ENCODE assay signal across 8 mouse cellular contexts in genomic region chr14:62760321-62761035, GRCm38 (mm10). TPM values are rescaled to one million over a fixed set of nuclear protein-coding genes. Genes with fewer than 3 reads are reported as not detected.
DNase-seq lines count a peak whose midpoint lies in the region; ATAC-seq and TF ChIP-seq lines count a peak whose summit lies in the region.

No protein-coding gene starts in this region.

- ATAC-seq in embryonic facial prominence, embryonic 15.5 days (ENCODE audit: insufficient number of reproducible peaks, low FRiP score, low TSS enrichment, low read depth) = peak; percentile 39
- ATAC-seq in limb, embryonic 14.5 days (ENCODE audit: low FRiP score, low read depth) = peak; percentile 20
- peak; percentile 55 for ATAC-seq in midbrain, embryonic 16.5 days
- peak; percentile 19 for ATAC-seq in stomach, embryonic 16.5 days (ENCODE audit: insufficient read depth, low FRiP score)

- DNase-seq in left cerebral cortex, adult 11 months (ENCODE audit: low spot score) = peak; percentile 36
- no peak for DNase-seq in left cerebral cortex, postnatal 4 days
- DNase-seq in heart, adult 8-10 months (ENCODE audit: low spot score) = peak; percentile 55
- DNase-seq in kidney, adult 8-10 months = peak; percentile 57 to 60
- DNase-seq in limb, embryonic 14.5 days (ENCODE audit: low spot score) = peak; percentile 8

- peak overlapping the region; percentile 99 for H3K27ac ChIP-seq in embryonic facial prominence, embryonic 15.5 days (replicated peaks)
- peak overlapping the region; percentile 97 for H3K27ac ChIP-seq in limb, embryonic 14.5 days (replicated peaks; ENCODE audit: low read depth, low read length)
- H3K27ac ChIP-seq in midbrain, embryonic 16.5 days (ENCODE audit: low read length) = peak overlapping the region; percentile 99
- H3K27ac ChIP-seq in stomach, embryonic 16.5 days (ENCODE audit: low read length) = peak overlapping the region; percentile 99

- under 1% methylated on average over 66 of the region's 68 CpGs for WGBS in embryonic facial prominence, embryonic 15.5 days
- 1% methylated on average over 41 of the region's 68 CpGs for WGBS in limb, embryonic 14.5 days
- under 1% methylated on average over 57 of the region's 68 CpGs for WGBS in midbrain, embryonic 16.5 days
- under 1% methylated on average over 59 of the region's 68 CpGs for WGBS in stomach, embryonic 16.5 days

- peaks cover 7% of the 10 kb centered on the region; the same call in 1 of the 2 replicates for H3K36me3 ChIP-seq in embryonic facial prominence, embryonic 15.5 days
- H3K36me3 ChIP-seq in limb, embryonic 14.5 days (ENCODE audit: control insufficient read depth, insufficient read depth, low read length) = peaks cover 13% of the 10 kb centered on the region
- H3K36me3 ChIP-seq in midbrain, embryonic 16.5 days (ENCODE audit: control insufficient read depth, insufficient read depth, low read length) = no peaks in the 10 kb centered on the region
- peaks cover 6% of the 10 kb centered on the region; the same call in 1 of the 2 replicates for H3K36me3 ChIP-seq in stomach, embryonic 16.5 days (ENCODE audit: control insufficient read depth, insufficient read depth, low read length)

- TF ChIP-seq POLR2A in limb, embryonic 14.5 days (IDR thresholded peaks at IDR 0.05; ENCODE audit: borderline replicate concordance, extremely low read depth, insufficient read depth, insufficient read length) = no peak

- intact Hi-C loops in left cerebral cortex, postnatal 4 days (cut with DNase I) = loop anchor here (5.0 to 10.0 kb wide), 2 partner anchors 72 to 174 kb away; no protein-coding TSS in a partner anchor

- H3K9me3 ChIP-seq in embryonic facial prominence, embryonic 15.5 days (replicated peaks) = no peaks in the 10 kb centered on the region
- H3K9me3 ChIP-seq in limb, embryonic 14.5 days (ENCODE audit: control insufficient read depth, low read length) = no peaks in the 10 kb centered on the region
- no peaks in the 10 kb centered on the region for H3K9me3 ChIP-seq in midbrain, embryonic 16.5 days (replicated peaks; ENCODE audit: control insufficient read depth, low read length, poor library complexity, severe bottlenecking)
- no peaks in the 10 kb centered on the region for H3K9me3 ChIP-seq in stomach, embryonic 16.5 days (replicated peaks; ENCODE audit: control insufficient read depth, low read length)

- peak overlapping the region; percentile 98 for H3K4me3 ChIP-seq in embryonic facial prominence, embryonic 15.5 days (replicated peaks)
- peak overlapping the region; percentile 99 for H3K4me3 ChIP-seq in limb, embryonic 14.5 days (replicated peaks; ENCODE audit: low read length)
- peak overlapping the region; percentile 97 for H3K4me3 ChIP-seq in midbrain, embryonic 16.5 days (ENCODE audit: low read depth, low read length)
- H3K4me3 ChIP-seq in stomach, embryonic 16.5 days (replicated peaks; ENCODE audit: low read length) = peak overlapping the region; percentile 100

- peak overlapping the region; percentile 99 for H3K9ac ChIP-seq in embryonic facial prominence, embryonic 15.5 days
- H3K9ac ChIP-seq in limb, embryonic 14.5 days (ENCODE audit: low read depth, low read length, severe bottlenecking) = peak overlapping the region; percentile 98
- peak overlapping the region; percentile 97 for H3K9ac ChIP-seq in midbrain, embryonic 16.5 days (ENCODE audit: low read depth, low read length)
- peak overlapping the region; percentile 100 for H3K9ac ChIP-seq in stomach, embryonic 16.5 days (ENCODE audit: low read length)

- peak overlapping the region; percentile 56 for H3K4me2 ChIP-seq in embryonic facial prominence, embryonic 15.5 days (replicated peaks)
- H3K4me2 ChIP-seq in limb, embryonic 14.5 days (replicated peaks; ENCODE audit: low read depth, low read length, severe bottlenecking) = peak overlapping the region; percentile 71
- peak overlapping the region; percentile 79 for H3K4me2 ChIP-seq in midbrain, embryonic 16.5 days (ENCODE audit: low read length)
- peak overlapping the region; percentile 61 for H3K4me2 ChIP-seq in stomach, embryonic 16.5 days (ENCODE audit: low read depth, low read length)

- peaks cover 8% of the 10 kb centered on the region; the same call in 1 of the 2 replicates for H3K4me1 ChIP-seq in embryonic facial prominence, embryonic 15.5 days
- H3K4me1 ChIP-seq in limb, embryonic 14.5 days (ENCODE audit: control insufficient read depth, insufficient read depth, low read length) = peaks cover 7% of the 10 kb centered on the region
- H3K4me1 ChIP-seq in midbrain, embryonic 16.5 days (ENCODE audit: control insufficient read depth, insufficient read depth, low read length) = peaks cover 14% of the 10 kb centered on the region
- H3K4me1 ChIP-seq in stomach, embryonic 16.5 days (ENCODE audit: control insufficient read depth, insufficient read depth, low read length) = peaks cover 7% of the 10 kb centered on the region; the same call in 1 of the 2 replicates

- H3K27me3 ChIP-seq in embryonic facial prominence, embryonic 15.5 days = no peaks in the 10 kb centered on the region
- H3K27me3 ChIP-seq in limb, embryonic 14.5 days (ENCODE audit: control insufficient read depth, insufficient read depth, low read length) = no peaks in the 10 kb centered on the region
- H3K27me3 ChIP-seq in midbrain, embryonic 16.5 days (ENCODE audit: control insufficient read depth, insufficient read depth, low read depth, low read length) = no peaks in the 10 kb centered on the region
- no peaks in the 10 kb centered on the region for H3K27me3 ChIP-seq in stomach, embryonic 16.5 days (ENCODE audit: control insufficient read depth, insufficient read depth, low read length)

RNA-seq across cellular contexts. Expression of gene Ints6, which starts 0.5 kb away (rescaled TPM):
- total RNA-seq in left cerebral cortex, postnatal 4 days (2021) = 10 to 100 TPM; 35.8 to 37.6 TPM
- 21.1 and 23.2 TPM in 2 replicates for polyA plus RNA-seq in embryonic facial prominence, embryonic 15.5 days (2015; fragmentation: Nextera tagmentation; extraction: Ambion mirVana)
- 10 to 100 TPM; 12.7 to 15.2 (median 13.9) TPM for total RNA-seq in heart, adult 8-10 months (2022)
- 16.9 and 18.9 TPM in 2 replicates for polyA plus RNA-seq in limb, embryonic 14.5 days (2012; rRNA removed)
- polyA plus RNA-seq in limb, embryonic 14.5 days (2014; fragmentation: Nextera tagmentation; extraction: Ambion mirVana) = 27.3 and 34.9 TPM in 2 replicates
- polyA plus RNA-seq in midbrain, embryonic 16.5 days (2015; fragmentation: Nextera tagmentation; extraction: Ambion mirVana) = 13.4 and 16.2 TPM in 2 replicates
- 17.2 and 20.4 TPM in 2 replicates for polyA plus RNA-seq in stomach, embryonic 16.5 days (2015; fragmentation: Nextera tagmentation; extraction: Ambion mirVana)
